Mouse (Mus musculus): ENCODE data around the gene Terf2ip. TPM values are rescaled to one million over a fixed set of nuclear protein-coding genes. Genes with fewer than 3 reads are reported as not detected.
A peak's percentile ranks its signal among the peaks of the same experiment; 100 is the strongest.

Gene Terf2ip
- total and polyA plus RNA-seq, 3 experiments: 9.4 to 13.7 (median 12.4) TPM

GRCm38 (mm10) chr8:112061372-112061771, 50.2 kb downstream of the Terf2ip start:
- Histone ChIP-seq H3K27me3 (replicated peaks) (peaks cover 43% of the 10 kb centered on the region), H3K9me3 (replicated peaks; ENCODE audit: low read length) (no peaks in the 10 kb centered on the region)

More at GRCm38 (mm10) chr8:112061372-112061771, 50.2 kb downstream of the Terf2ip start:
- peak; percentile 58 for DNase-seq (ENCODE audit: extremely low read depth)
- dilution Hi-C loops (cut with MboI; ENCODE audit: extremely low pct_ligation_motif_present, extremely low pct_unique_long_range_greater_than_20kb, low sequenced_read_pairs): no loop called here
- H3K4me1 ChIP-seq (ENCODE audit: control insufficient read depth in 1 of 2, insufficient read depth in 2 of 2): no peaks in the 10 kb centered on the region
- no peaks in the 10 kb centered on the region for H3K79me2 ChIP-seq (replicated peaks; ENCODE audit: control insufficient read depth, extremely low read depth, insufficient read depth, poor library complexity, severe bottlenecking)
- H3K36me3 ChIP-seq (replicated peaks in 1 of 2; ENCODE audit: control insufficient read depth in 1 of 2, insufficient read depth in 1 of 2, low read length in 1 of 2): no peaks in the 10 kb centered on the region
- no peak overlapping the region for H3K27ac ChIP-seq (ENCODE audit: insufficient read depth, low read depth)
- H3K4me3 ChIP-seq (replicated peaks in 1 of 3; ENCODE audit: low read depth in 2 of 3, low read length in 2 of 3, poor library complexity in 1 of 3): no peak overlapping the region
- in situ Hi-C loops (cut with MboI; ENCODE audit: low pct_ligation_motif_present, low pct_unique_long_range_greater_than_20kb, low sequenced_read_pairs): no loop called here
- H3K9ac ChIP-seq (ENCODE audit: insufficient read depth, low read depth): no peak overlapping the region
- H3K4me2 ChIP-seq (ENCODE audit: insufficient read depth, low read depth, poor library complexity, severe bottlenecking): no peak overlapping the region
- no peak for TF ChIP-seq ZNF384 (IDR thresholded peaks at IDR 0.05; ENCODE audit: low read depth, low read length)
- peak; percentile 49 to 84 for TF ChIP-seq CTCF (conservative IDR thresholded peaks at IDR 0.05 in 1 of 2, IDR thresholded peaks at IDR 0.05 in 1 of 2; ENCODE audit: low read depth in 2 of 2, low read length in 2 of 2)
- TF ChIP-seq SMC3 (IDR thresholded peaks at IDR 0.05; ENCODE audit: low read depth, low read length): peak; percentile 63
- TF ChIP-seq SIN3A (IDR thresholded peaks at IDR 0.05; ENCODE audit: low read length): no peak
- no peak for TF ChIP-seq USF1 (IDR thresholded peaks at IDR 0.05; ENCODE audit: low read depth, low read length)
- TF ChIP-seq ELF1 (IDR thresholded peaks at IDR 0.05; ENCODE audit: low read depth, low read length): no peak
- TF ChIP-seq USF2 (conservative IDR thresholded peaks at IDR 0.05; ENCODE audit: low read depth, low read length): no peak
- no peak for TF ChIP-seq TBP (conservative IDR thresholded peaks at IDR 0.05; ENCODE audit: low read depth, low read length)
- 0 out of 2 replicates have a peak, but pooled peaks have one; percentile 49 for TF ChIP-seq MAZ (IDR thresholded peaks at IDR 0.05; ENCODE audit: low read depth, low read length)
- TF ChIP-seq MAX (IDR thresholded peaks at IDR 0.05; ENCODE audit: low read length): peak; percentile 59; the same call in 1 of the 2 replicates
- peak; percentile 79 for TF ChIP-seq BHLHE40 (IDR thresholded peaks at IDR 0.05; ENCODE audit: low read depth, low read length)
- no peak for TF ChIP-seq GABPA (IDR thresholded peaks at IDR 0.05; ENCODE audit: insufficient replicate concordance, low read depth, low read length)
- no peak for TF ChIP-seq RCOR1 (conservative IDR thresholded peaks at IDR 0.05; ENCODE audit: low read depth, low read length)
- TF ChIP-seq MAFK (IDR thresholded peaks at IDR 0.05; ENCODE audit: insufficient replicate concordance, low read length): no peak
- no peak; the same call in 1 of the 2 replicates for TF ChIP-seq ZC3H11A (IDR thresholded peaks at IDR 0.05; ENCODE audit: low read depth, low read length)
- TF ChIP-seq MEF2A (IDR thresholded peaks at IDR 0.05; ENCODE audit: borderline replicate concordance, low read depth, low read length): no peak
- TF ChIP-seq UBTF (IDR thresholded peaks at IDR 0.05; ENCODE audit: low read depth, low read length): no peak
- TF ChIP-seq MYC (IDR thresholded peaks at IDR 0.05; ENCODE audit: low read depth, low read length): peak; percentile 32; the same call in 1 of the 2 replicates
- TF ChIP-seq PAX5 (IDR thresholded peaks at IDR 0.05; ENCODE audit: low read length): no peak
- TF ChIP-seq TCF12 (IDR thresholded peaks at IDR 0.05; ENCODE audit: low read depth, low read length): no peak
- no peak for TF ChIP-seq CHD2 (IDR thresholded peaks at IDR 0.05; ENCODE audit: low read length)

Other genes with a start within 250 kb of the Terf2ip start
- gene Cfdp1, start 157.1 kb upstream of the Terf2ip start, total RNA-seq (2012; rRNA removed): 113 and 131 TPM in 2 replicates
- gene Cfdp1, start 157.1 kb upstream of the Terf2ip start, total RNA-seq (2014; rRNA removed): 169 and 199 TPM in 2 replicates
- 210 and 286 TPM in 2 replicates for gene Cfdp1, start 157.1 kb upstream of the Terf2ip start, polyA plus RNA-seq (2012; ENCODE audit: insufficient read length, low read depth)
- gene Tmem170, start 134.6 kb upstream of the Terf2ip start, total RNA-seq (2012; rRNA removed): 2.2 and 2.4 TPM in 2 replicates
- 2.1 and 2.5 TPM in 2 replicates for gene Tmem170, start 134.6 kb upstream of the Terf2ip start, total RNA-seq (2014; rRNA removed)
- gene Tmem170, start 134.6 kb upstream of the Terf2ip start, polyA plus RNA-seq (2012; ENCODE audit: insufficient read length, low read depth): 1.2 and 1.6 TPM in 2 replicates
- not detected in 2 replicates for gene Chst5, start 101.0 kb upstream of the Terf2ip start, total RNA-seq (2012; rRNA removed)
- not detected in 2 replicates for gene Chst5, start 101.0 kb upstream of the Terf2ip start, total RNA-seq (2014; rRNA removed)
- gene Chst5, start 101.0 kb upstream of the Terf2ip start, polyA plus RNA-seq (2012; ENCODE audit: insufficient read length, low read depth): not detected in 2 replicates
- gene Tmem231, start 77.5 kb upstream of the Terf2ip start, total RNA-seq (2012; rRNA removed): 2.1 and 3.6 TPM in 2 replicates
- 3.1 and 3.5 TPM in 2 replicates for gene Tmem231, start 77.5 kb upstream of the Terf2ip start, total RNA-seq (2014; rRNA removed)
- gene Tmem231, start 77.5 kb upstream of the Terf2ip start, polyA plus RNA-seq (2012; ENCODE audit: insufficient read length, low read depth): 3.7 and 4.3 TPM in 2 replicates
- gene Gabarapl2, start 70.7 kb upstream of the Terf2ip start, total RNA-seq (2012; rRNA removed): 29.8 and 30.6 TPM in 2 replicates
- gene Gabarapl2, start 70.7 kb upstream of the Terf2ip start, total RNA-seq (2014; rRNA removed): 49.4 and 61.0 TPM in 2 replicates
- 39.3 and 42.1 TPM in 2 replicates for gene Gabarapl2, start 70.7 kb upstream of the Terf2ip start, polyA plus RNA-seq (2012; ENCODE audit: insufficient read length, low read depth)
- gene Adat1, start 19.1 kb upstream of the Terf2ip start, total RNA-seq (2012; rRNA removed): 7.6 and 8.1 TPM in 2 replicates
- gene Adat1, start 19.1 kb upstream of the Terf2ip start, total RNA-seq (2014; rRNA removed): 5.0 and 5.4 TPM in 2 replicates
- 8.2 and 8.7 TPM in 2 replicates for gene Adat1, start 19.1 kb upstream of the Terf2ip start, polyA plus RNA-seq (2012; ENCODE audit: insufficient read length, low read depth)
- gene Kars, start 75 bp upstream of the Terf2ip start, total RNA-seq (2012; rRNA removed): 304 and 324 TPM in 2 replicates
- 257 TPM in 2 replicates for gene Kars, start 75 bp upstream of the Terf2ip start, total RNA-seq (2014; rRNA removed)
- 373 and 400 TPM in 2 replicates for gene Kars, start 75 bp upstream of the Terf2ip start, polyA plus RNA-seq (2012; ENCODE audit: insufficient read length, low read depth)
- 0.42 TPM in 1 of 2 replicates, not detected in the other for gene Gm6793, start 3.6 kb downstream of the Terf2ip start, total RNA-seq (2012; rRNA removed)
- gene Gm6793, start 3.6 kb downstream of the Terf2ip start, total RNA-seq (2014; rRNA removed): 0.22 TPM in 1 of 2 replicates, not detected in the other
- 0.27 and 0.90 TPM in 2 replicates for gene Gm6793, start 3.6 kb downstream of the Terf2ip start, polyA plus RNA-seq (2012; ENCODE audit: insufficient read length, low read depth)